Comparison of ENCODE assay signal across 14 mouse cellular contexts in genomic region chr10:99271016-99271415, GRCm38 (mm10). TPM values are rescaled to one million over a fixed set of nuclear protein-coding genes. Genes with fewer than 3 reads are reported as not detected.
DNase-seq lines count a peak whose midpoint lies in the region; ATAC-seq and TF ChIP-seq lines count a peak whose summit lies in the region.
"Had no signal": no experiment of that assay in that cellular context is flagged by ENCODE, and none has a peak within 500 bp of the region (broad histone marks: within the 10 kb centered on the region; RNA-seq: fewer than 3 reads in every experiment).

No protein-coding gene starts in this region.

- no peaks in the 10 kb centered on the region for H3K27me3 ChIP-seq in kidney, embryonic 16.5 days (ENCODE audit: insufficient read depth, low read length)
- H3K27me3 ChIP-seq in liver, postnatal 0 days (ENCODE audit: insufficient read depth, low read length), result no peaks in the 10 kb centered on the region
- H3K27me3 ChIP-seq: embryonic facial prominence, embryonic 13.5 days; lung, embryonic 15.5 days; midbrain, embryonic 15.5 days had no signal

- no peak overlapping the region for H3K9ac ChIP-seq in kidney, embryonic 16.5 days (replicated peaks; ENCODE audit: low read length)
- 0 out of 2 replicates have a peak overlapping the region, but pooled peaks have one; percentile 0 for H3K9ac ChIP-seq in liver, postnatal 0 days (replicated peaks)
- H3K9ac ChIP-seq: embryonic facial prominence, embryonic 13.5 days; forebrain, postnatal 0 days; lung, embryonic 15.5 days; midbrain, embryonic 15.5 days had no signal

- ATAC-seq in kidney, embryonic 16.5 days (ENCODE audit: low FRiP score, low TSS enrichment), result no peak
- ATAC-seq in liver, postnatal 0 days, result peak; percentile 55; the same call in 1 of the 2 replicates
- ATAC-seq in erythroid progenitor cell, adult 5-6 weeks (replicated peaks; ENCODE audit: low FRiP score, poor library complexity, severe bottlenecking), result no peak
- ATAC-seq: forebrain, postnatal 0 days; midbrain, embryonic 15.5 days had no signal

- peaks cover 47% of the 10 kb centered on the region for H3K4me1 ChIP-seq in kidney, embryonic 16.5 days (ENCODE audit: insufficient read depth, low read length)
- H3K4me1 ChIP-seq in liver, postnatal 0 days (ENCODE audit: insufficient read depth), result peaks cover 31% of the 10 kb centered on the region

- peaks cover 12% of the 10 kb centered on the region for H3K36me3 ChIP-seq in kidney, embryonic 16.5 days (ENCODE audit: insufficient read depth, low read length)
- H3K36me3 ChIP-seq in liver, postnatal 0 days (replicated peaks; ENCODE audit: insufficient read depth, low read length), result 0 out of 2 replicates have a peak, but pooled peaks cover 2% of the 10 kb centered on the region
- H3K36me3 ChIP-seq: lung, embryonic 15.5 days; midbrain, embryonic 15.5 days had no signal

- DNase-seq in kidney, adult 18-20 months, result peak; percentile 32
- no peak for DNase-seq in kidney, postnatal 14 days
- peak; percentile 76 for DNase-seq in adrenal gland, postnatal 10 days
- DNase-seq in liver, postnatal 0 days, result peak; percentile 50
- no peak for DNase-seq in frontal cortex, postnatal 25 days (ENCODE audit: low spot score in 2 of 2)
- DNase-seq in embryo, embryonic 11 days, result no peak
- DNase-seq: cerebellum, adult 9-10 months; forebrain, postnatal 0 days had no signal

- 62% methylated on average over 11 of the region's 11 CpGs for WGBS in kidney, embryonic 16.5 days
- WGBS in liver, postnatal 0 days (ENCODE audit: insufficient replicate concordance), result 54% methylated on average over 11 of the region's 11 CpGs

- no peaks in the 10 kb centered on the region for H3K9me3 ChIP-seq in kidney, embryonic 16.5 days (ENCODE audit: low read length)
- H3K9me3 ChIP-seq in liver, postnatal 0 days (ENCODE audit: low read length), result no peaks in the 10 kb centered on the region
- H3K9me3 ChIP-seq: embryonic facial prominence, embryonic 13.5 days; lung, embryonic 15.5 days; midbrain, embryonic 15.5 days had no signal

- H3K4me3 ChIP-seq in kidney, embryonic 16.5 days (ENCODE audit: low read length), result no peak overlapping the region
- no peak overlapping the region for H3K4me3 ChIP-seq in liver, postnatal 0 days (ENCODE audit: low read depth, low read length)
- H3K4me3 ChIP-seq: embryonic facial prominence, embryonic 13.5 days; left cerebral cortex, adult 2 months; lung, embryonic 15.5 days; midbrain, embryonic 15.5 days had no signal

- H3K4me2 ChIP-seq in kidney, embryonic 16.5 days (replicated peaks; ENCODE audit: low read depth, low read length), result no peak overlapping the region
- H3K4me2 ChIP-seq in liver, postnatal 0 days (ENCODE audit: low read depth, low read length), result peak overlapping the region; percentile 50
- H3K4me2 ChIP-seq: embryonic facial prominence, embryonic 13.5 days; lung, embryonic 15.5 days; midbrain, embryonic 15.5 days had no signal

- H3K27ac ChIP-seq in kidney, embryonic 16.5 days (ENCODE audit: low read length), result peak overlapping the region; percentile 76; the same call in 1 of the 2 replicates
- H3K27ac ChIP-seq in liver, postnatal 0 days (ENCODE audit: low read depth), result peak overlapping the region; percentile 73
- H3K27ac ChIP-seq: embryonic facial prominence, embryonic 13.5 days; left cerebral cortex, adult 2 months; midbrain, embryonic 15.5 days had no signal

- no peak for TF ChIP-seq EP300 in liver, postnatal 0 days (IDR thresholded peaks at IDR 0.05; ENCODE audit: low read depth)

- TF ChIP-seq CTCF in liver, postnatal 0 days (IDR thresholded peaks at IDR 0.05; ENCODE audit: low read depth), result no peak

RNA-seq across cellular contexts. Expression of gene Dusp6, which starts 8.0 kb away (rescaled TPM):
- 10 to 100 TPM; 90.0 to 93.5 TPM for total RNA-seq in adrenal gland, postnatal 10 days (2021)
- polyA plus RNA-seq in kidney, embryonic 16.5 days (2015; fragmentation: Nextera tagmentation; extraction: Ambion mirVana), result 87.9 and 95.9 TPM in 2 replicates
- polyA plus RNA-seq in liver, postnatal 0 days (2015; fragmentation: Nextera tagmentation; extraction: Ambion mirVana), result 15.4 and 16.8 TPM in 2 replicates
- 8.4 and 27.0 TPM in 2 replicates for total RNA-seq in erythroid progenitor cell, adult 5-6 weeks (2015; ENCODE audit: low replicate concordance)
- total RNA-seq in erythroid progenitor cell, adult 5-6 weeks (2017; ENCODE audit: low replicate concordance), result 5.5 and 6.5 TPM in 2 replicates

Comparison
In these comparisons a context has a peak if more than half of its experiments do, and no peak if none do; other contexts are left out.
1. DNase-seq: peak in kidney, adult 18-20 months (single experiment), adrenal gland, postnatal 10 days (single experiment) and liver, postnatal 0 days (single experiment); none in kidney, postnatal 14 days (single experiment), frontal cortex, postnatal 25 days (0 of 2) and embryo, embryonic 11 days (single experiment).